Mouse (Mus musculus) midbrain, embryonic 16.5 days (tissue): ENCODE results near the gene Selenbp2. TPM values are rescaled to one million over a fixed set of nuclear protein-coding genes. Genes with fewer than 3 reads are reported as not detected.
"Not testable (repeated sequence)": the region's sequence is repeated elsewhere in the genome, so short reads cannot be mapped to it uniquely, and the experiment has no call there.

ENCODE experiments used
- ATAC-seq: fragments of 200-750 bp; cut with Nextera tagmentation; 2 replicates; pipeline ENCODE4 v1.8.0; 2017; ENCODE audit warnings: moderate TSS enrichment
- H3K27ac ChIP-seq: fragments of 300-500 bp; sonication (generic); 2 replicates; pipeline ENCODE4 v1.5.1; 2014; ENCODE audit warnings: mild to moderate bottlenecking, low read length, mixed read lengths
- H3K27me3 ChIP-seq: fragments of 300-500 bp; sonication (generic); 2 replicates; pipeline ENCODE4 v1.6.1; 2014; ENCODE audit warnings: low read depth, low read length, mixed read lengths; ENCODE audit not compliant: control insufficient read depth, insufficient read depth
- H3K36me3 ChIP-seq: fragments of 300-500 bp; sonication (generic); 2 replicates; pipeline ENCODE4 v1.6.1; 2014; ENCODE audit warnings: mild to moderate bottlenecking, low read length, moderate library complexity, mixed read lengths; ENCODE audit not compliant: control insufficient read depth, insufficient read depth
- H3K4me1 ChIP-seq: fragments of 300-500 bp; sonication (generic); 2 replicates; pipeline ENCODE4 v1.6.1; 2014; ENCODE audit warnings: mild to moderate bottlenecking, low read length, mixed read lengths; ENCODE audit not compliant: control insufficient read depth, insufficient read depth
- H3K4me2 ChIP-seq: fragments of 300-500 bp; sonication (generic); 2 replicates; pipeline ENCODE4 v1.6.1; 2014; ENCODE audit warnings: mild to moderate bottlenecking, low read length, mixed read lengths
- H3K4me3 ChIP-seq: fragments of 300-500 bp; sonication (generic); 2 replicates; pipeline ENCODE4 v1.5.1; 2014; ENCODE audit warnings: low read depth, mild to moderate bottlenecking, low read length, moderate library complexity, mixed read lengths
- H3K9ac ChIP-seq: fragments of 300-500 bp; sonication (generic); 2 replicates; pipeline ENCODE4 v1.6.1; 2014; ENCODE audit warnings: low read depth, low read length, mixed read lengths
- H3K9me3 ChIP-seq: fragments of 300-500 bp; sonication (generic); replicated peaks from 2 replicates; pipeline ENCODE4 v1.6.1; 2014; ENCODE audit warnings: mild to moderate bottlenecking, low read length, mixed read lengths; ENCODE audit not compliant: control insufficient read depth, poor library complexity, severe bottlenecking
- WGBS: fragments of 180-500 bp; shearing (Covaris S2); extraction: QIAGEN DNeasy Blood & Tissue Kit; methylation state at CpG from one replicate; pipeline ENCODE4 v1.1.7; 2014; 5-methylcytosine and 5-hydroxymethylcytosine counted together
- polyA plus RNA-seq: library from polyadenylated mRNA; unstranded; fragments of >200 nt; fragmentation: Nextera tagmentation; extraction: Ambion mirVana; gene quantifications from 2 replicates; pipeline ENCODE4 v1.2.1, GENCODE M21; 2015

Selenbp2 gene
- polyA plus RNA-seq, 1 experiment from 2014 or later, result not detected

GRCm38 (mm10) chr3:94703364-94703763 is 10.0 kb downstream of the Selenbp2 start:
- H3K4me3 ChIP-seq, H3K36me3 ChIP-seq, H3K4me2 ChIP-seq, H3K27me3 ChIP-seq, ATAC-seq, H3K9ac ChIP-seq, H3K27ac ChIP-seq, H3K4me1 ChIP-seq, H3K9me3 ChIP-seq: not testable (repeated sequence)
- WGBS, result 37% methylated on average over 3 of the region's 3 CpGs

- H3K4me3 ChIP-seq, H3K9ac ChIP-seq, H3K27me3 ChIP-seq, H3K36me3 ChIP-seq, H3K4me2 ChIP-seq, H3K9me3 ChIP-seq, ATAC-seq, H3K27ac ChIP-seq, H3K4me1 ChIP-seq: not testable (repeated sequence)
Observed at GRCm38 (mm10) chr3:94710591-94710990, 17.2 kb downstream of the Selenbp2 start.

DNA sequence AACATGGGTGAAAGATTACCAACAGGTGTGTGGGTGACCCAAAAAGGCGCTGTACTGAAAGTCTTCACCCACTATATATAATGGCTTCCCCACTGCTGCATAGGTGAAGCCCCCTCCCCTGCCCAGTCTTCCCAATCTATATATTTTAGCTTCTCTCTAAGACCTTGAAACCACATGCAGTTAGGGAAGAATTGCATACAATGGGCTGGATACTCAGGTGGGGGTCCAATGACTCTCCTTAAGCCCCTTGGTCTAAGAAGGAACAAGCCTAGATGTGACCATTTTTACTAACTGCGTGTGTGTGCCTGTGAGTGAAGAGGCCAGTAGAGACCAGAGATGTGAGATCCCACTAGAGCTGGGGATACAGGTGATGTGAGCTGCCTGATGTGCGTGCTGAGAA is 20.1 kb downstream of the Selenbp2 start:
- H3K36me3 ChIP-seq, H3K4me1 ChIP-seq, H3K27ac ChIP-seq, H3K9me3 ChIP-seq, H3K9ac ChIP-seq, ATAC-seq, H3K4me3 ChIP-seq, H3K4me2 ChIP-seq, H3K27me3 ChIP-seq: not testable (repeated sequence)
- 84% methylated on average over 3 of the region's 3 CpGs for WGBS

- H3K4me2 ChIP-seq, H3K27me3 ChIP-seq, H3K36me3 ChIP-seq, H3K4me3 ChIP-seq, H3K9ac ChIP-seq, H3K27ac ChIP-seq, H3K4me1 ChIP-seq, ATAC-seq, H3K9me3 ChIP-seq: not testable (repeated sequence)
- WGBS, result 33% methylated on average over 1 of the region's 1 CpGs
Observed at GRCm38 (mm10) chr3:94718253-94718652, 24.9 kb downstream of the Selenbp2 start.

- not testable (repeated sequence) for ATAC-seq, H3K9ac ChIP-seq
- 35% methylated on average over 2 of the region's 2 CpGs for WGBS
Observed at GRCm38 (mm10) chr3:94723637-94724036, 30.3 kb downstream of the Selenbp2 start.

GRCm38 (mm10) chr3:94745691-94746090 is 52.3 kb downstream of the Selenbp2 start:
- Histone ChIP-seq H3K36me3 (no peaks in the 10 kb centered on the region), H3K9me3 (no peaks in the 10 kb centered on the region; the same call in 1 of the 2 replicates), H3K4me2 (no peak overlapping the region), H3K4me3 (no peak overlapping the region), H3K27me3 (no peaks in the 10 kb centered on the region), H3K9ac (no peak overlapping the region), H3K4me1 (no peaks in the 10 kb centered on the region), H3K27ac (no peak overlapping the region)
- 93% methylated on average over 17 of the region's 17 CpGs for WGBS
- no peak for ATAC-seq

More at GRCm38 (mm10) chr3:94723637-94724036, 30.3 kb downstream of the Selenbp2 start:
- not testable (repeated sequence) for H3K4me1 ChIP-seq, H3K4me3 ChIP-seq, H3K36me3 ChIP-seq, H3K27me3 ChIP-seq, H3K4me2 ChIP-seq, H3K9me3 ChIP-seq, H3K27ac ChIP-seq

Other genes with a start within 250 kb of the Selenbp2 start
- gene Oaz3, start 249.6 kb upstream of the Selenbp2 start, polyA plus RNA-seq, result 1.5 TPM in 2 replicates
- 261 and 296 TPM in 2 replicates for gene Celf3, start 215.3 kb upstream of the Selenbp2 start, polyA plus RNA-seq
- gene Riiad1, start 213.2 kb upstream of the Selenbp2 start, polyA plus RNA-seq, result 26.7 and 27.7 TPM in 2 replicates
- gene Snx27, start 110.8 kb upstream of the Selenbp2 start, polyA plus RNA-seq, result 91.3 and 94.1 TPM in 2 replicates
- gene Gm10972, start 50.4 kb upstream of the Selenbp2 start, polyA plus RNA-seq, result not detected in 2 replicates
- 5.9 and 6.7 TPM in 2 replicates for gene Tuft1, start 34.7 kb upstream of the Selenbp2 start, polyA plus RNA-seq
- gene Cgn, start 92.9 kb downstream of the Selenbp2 start, polyA plus RNA-seq, result 14.2 and 16.9 TPM in 2 replicates
- gene Pogz, start 144.0 kb downstream of the Selenbp2 start, polyA plus RNA-seq, result 21.1 and 23.5 TPM in 2 replicates
- 322 and 353 TPM in 2 replicates for gene Psmb4, start 193.4 kb downstream of the Selenbp2 start, polyA plus RNA-seq
- gene Selenbp1, start 239.5 kb downstream of the Selenbp2 start, polyA plus RNA-seq, result 10.8 and 12.4 TPM in 2 replicates